Mouse (Mus musculus): Measurements from ENCODE around the gene Enox1. TPM values are rescaled to one million over a fixed set of nuclear protein-coding genes. Genes with fewer than 3 reads are reported as not detected.

Gene Enox1
- polyA plus RNA-seq, 1 experiment from 2014 or later: 19.4 TPM

GRCm38 (mm10) chr14:77506341-77506740, 349.8 kb downstream of the Enox1 start:
- Histone ChIP-seq H3K9ac (no peak overlapping the region), H3K4me1 (no peaks in the 10 kb centered on the region), H3K9me3 (no peaks in the 10 kb centered on the region), H3K27ac (no peak overlapping the region), H3K4me3 (no peak overlapping the region), H3K36me3 (no peaks in the 10 kb centered on the region), H3K27me3 (no peaks in the 10 kb centered on the region), H3K4me2 (no peak overlapping the region)
- 70% methylated on average over 9 of the region's 9 CpGs for WGBS
- no peak for ATAC-seq (ENCODE audit: insufficient number of reproducible peaks, low FRiP score, low TSS enrichment, low read depth)

- Histone ChIP-seq H3K4me1 (no peaks in the 10 kb centered on the region), H3K36me3 (no peaks in the 10 kb centered on the region), H3K27ac (no peak overlapping the region), H3K4me2 (no peak overlapping the region), H3K9me3 (no peaks in the 10 kb centered on the region), H3K27me3 (no peaks in the 10 kb centered on the region), H3K9ac (no peak overlapping the region), H3K4me3 (no peak overlapping the region)
- WGBS: 79% methylated on average over 12 of the region's 12 CpGs
- no peak for ATAC-seq (ENCODE audit: insufficient number of reproducible peaks, low FRiP score, low TSS enrichment, low read depth)
Measured at GRCm38 (mm10) chr14:77508036-77508435, 351.5 kb downstream of the Enox1 start.

GRCm38 (mm10) chr14:77509042-77509441, 352.5 kb downstream of the Enox1 start:
- ATAC-seq (ENCODE audit: insufficient number of reproducible peaks, low FRiP score, low TSS enrichment, low read depth): no peak
- Histone ChIP-seq H3K4me3 (no peak overlapping the region), H3K36me3 (no peaks in the 10 kb centered on the region), H3K9ac (no peak overlapping the region), H3K4me1 (no peaks in the 10 kb centered on the region), H3K9me3 (no peaks in the 10 kb centered on the region), H3K4me2 (no peak overlapping the region), H3K27me3 (no peaks in the 10 kb centered on the region), H3K27ac (no peak overlapping the region)
- 78% methylated on average over 6 of the region's 6 CpGs for WGBS

- no peak for ATAC-seq (ENCODE audit: insufficient number of reproducible peaks, low FRiP score, low TSS enrichment, low read depth)
- H3K4me3 ChIP-seq: no peak overlapping the region
- H3K4me2 ChIP-seq: no peak overlapping the region
- H3K27ac ChIP-seq: no peak overlapping the region
- H3K27me3 ChIP-seq: no peaks in the 10 kb centered on the region
- H3K9ac ChIP-seq: no peak overlapping the region
- H3K4me1 ChIP-seq: no peaks in the 10 kb centered on the region
- no peaks in the 10 kb centered on the region for H3K36me3 ChIP-seq
- H3K9me3 ChIP-seq: no peaks in the 10 kb centered on the region
- WGBS: 35% methylated on average over 3 of the region's 3 CpGs
Measured at GRCm38 (mm10) chr14:77509924-77510323, 353.4 kb downstream of the Enox1 start.

DNA sequence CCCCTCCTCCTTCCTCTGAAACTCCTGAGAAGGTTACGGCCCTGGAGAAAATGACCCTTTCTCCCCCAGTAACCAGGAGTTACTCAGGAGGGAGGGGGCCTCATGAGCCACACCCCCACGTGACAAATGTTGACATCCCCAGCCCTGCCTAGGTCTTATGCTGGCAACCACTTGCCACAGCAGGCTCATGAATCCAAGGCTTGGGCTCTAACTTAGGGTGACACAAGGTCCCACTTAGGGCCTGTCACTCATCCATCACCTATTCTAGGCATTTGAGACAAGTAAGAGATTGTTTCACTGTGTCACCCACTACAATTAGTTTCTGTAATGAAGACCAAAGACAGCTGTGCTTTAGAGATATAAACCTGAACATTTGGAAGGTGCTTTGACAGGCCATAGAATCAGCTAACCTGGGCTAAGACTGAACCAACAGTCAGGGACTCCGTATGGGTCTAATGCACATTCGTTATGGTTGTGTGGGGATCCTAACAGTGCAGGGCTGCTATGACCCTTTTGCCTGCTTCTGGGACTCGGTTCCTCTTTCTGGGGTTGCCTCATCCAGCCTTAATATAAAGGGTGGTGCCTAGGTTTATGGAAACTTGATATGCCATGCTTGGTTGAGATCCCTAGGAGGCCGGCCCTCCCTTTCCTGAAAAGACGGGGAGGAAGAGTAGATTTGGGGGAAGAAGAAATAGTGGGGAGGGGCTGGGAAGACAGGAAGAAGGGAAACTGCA, 354.7 kb downstream of the Enox1 start:
- Histone ChIP-seq H3K9ac (no peak overlapping the region), H3K4me3 (no peak overlapping the region), H3K9me3 (no peaks in the 10 kb centered on the region), H3K36me3 (no peaks in the 10 kb centered on the region), H3K4me1 (no peaks in the 10 kb centered on the region), H3K27ac (no peak overlapping the region), H3K27me3 (no peaks in the 10 kb centered on the region), H3K4me2 (no peak overlapping the region)
- no peak for ATAC-seq (ENCODE audit: insufficient number of reproducible peaks, low FRiP score, low TSS enrichment, low read depth)
- 73% methylated on average over 7 of the region's 7 CpGs for WGBS

- no peak overlapping the region for H3K4me3 ChIP-seq
- no peaks in the 10 kb centered on the region for H3K9me3 ChIP-seq
- H3K9ac ChIP-seq: no peak overlapping the region
- H3K36me3 ChIP-seq: no peaks in the 10 kb centered on the region
- no peaks in the 10 kb centered on the region for H3K27me3 ChIP-seq
- H3K4me2 ChIP-seq: no peak overlapping the region
- H3K4me1 ChIP-seq: no peaks in the 10 kb centered on the region
- H3K27ac ChIP-seq: no peak overlapping the region
- 73% methylated on average over 4 of the region's 4 CpGs for WGBS
- no peak for ATAC-seq (ENCODE audit: insufficient number of reproducible peaks, low FRiP score, low TSS enrichment, low read depth)
Measured at GRCm38 (mm10) chr14:77518017-77518416, 361.5 kb downstream of the Enox1 start.

DNA sequence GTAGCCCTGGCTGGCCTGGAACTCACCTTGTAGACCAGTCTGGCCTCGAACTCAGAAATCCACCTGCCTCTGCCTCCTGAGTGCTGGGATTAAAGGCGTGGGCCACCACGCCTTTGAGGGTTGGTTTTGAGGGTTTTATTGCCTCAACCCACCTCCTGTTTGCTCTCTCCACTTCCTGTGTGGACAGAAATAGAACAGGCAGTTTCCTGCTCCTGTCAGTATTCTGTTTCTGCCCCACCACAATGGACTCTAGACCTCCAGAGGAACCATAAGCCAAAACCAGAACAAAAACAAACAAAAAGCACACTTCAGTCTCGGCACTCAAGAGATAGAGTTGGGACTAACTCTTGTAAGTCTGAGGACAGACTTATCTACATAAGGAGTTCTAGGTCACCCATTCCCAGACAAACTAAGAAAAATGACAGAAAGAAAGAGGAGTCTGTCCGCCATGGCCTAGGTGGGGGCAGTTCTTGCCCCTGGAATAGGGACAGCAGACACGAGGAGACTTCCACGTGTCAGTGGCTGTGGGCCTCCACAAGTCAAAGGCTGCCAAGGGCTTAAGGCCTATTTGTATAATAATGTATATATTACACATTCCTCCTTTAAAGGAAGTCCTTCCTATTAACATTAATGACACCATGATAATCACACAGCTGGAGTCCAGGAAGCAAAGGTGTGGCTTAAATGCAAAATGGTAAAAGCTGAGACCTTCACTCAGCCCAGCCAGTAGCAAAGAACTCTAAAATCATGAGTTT, 362.6 kb downstream of the Enox1 start:
- H3K4me3 ChIP-seq: no peak overlapping the region
- H3K9ac ChIP-seq: no peak overlapping the region
- ATAC-seq (ENCODE audit: insufficient number of reproducible peaks, low FRiP score, low TSS enrichment, low read depth): no peak
- H3K27me3 ChIP-seq: no peaks in the 10 kb centered on the region
- no peaks in the 10 kb centered on the region for H3K9me3 ChIP-seq
- no peaks in the 10 kb centered on the region for H3K4me1 ChIP-seq
- H3K27ac ChIP-seq: no peak overlapping the region
- WGBS: 69% methylated on average over 7 of the region's 7 CpGs
- H3K36me3 ChIP-seq: no peaks in the 10 kb centered on the region
- no peak overlapping the region for H3K4me2 ChIP-seq

DNA sequence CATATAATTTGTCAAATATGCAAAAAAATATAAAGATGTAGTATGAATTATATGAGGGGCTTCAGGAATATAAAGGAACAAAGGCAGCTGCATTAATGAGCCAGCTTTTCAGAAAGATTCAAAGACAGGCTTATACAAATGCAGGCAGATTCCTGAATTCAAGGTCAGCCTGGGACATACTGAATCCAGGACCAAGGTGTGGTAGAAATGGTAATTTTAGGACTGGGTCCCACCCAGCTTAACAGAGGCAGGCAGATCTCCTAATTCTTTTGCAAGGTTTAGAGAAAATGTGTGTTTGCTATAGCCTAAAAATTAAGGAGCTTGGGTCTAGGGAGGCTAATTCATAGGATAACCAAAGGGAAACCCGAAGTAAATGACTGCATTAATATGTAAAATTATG, 363.1 kb downstream of the Enox1 start:
- no peak for ATAC-seq (ENCODE audit: insufficient number of reproducible peaks, low FRiP score, low TSS enrichment, low read depth)
- Histone ChIP-seq H3K4me2 (no peak overlapping the region), H3K9me3 (no peaks in the 10 kb centered on the region), H3K4me1 (no peaks in the 10 kb centered on the region), H3K27me3 (no peaks in the 10 kb centered on the region), H3K36me3 (no peaks in the 10 kb centered on the region), H3K4me3 (no peak overlapping the region), H3K27ac (no peak overlapping the region), H3K9ac (no peak overlapping the region)
- WGBS: 75% methylated on average over 1 of the region's 1 CpGs

DNA sequence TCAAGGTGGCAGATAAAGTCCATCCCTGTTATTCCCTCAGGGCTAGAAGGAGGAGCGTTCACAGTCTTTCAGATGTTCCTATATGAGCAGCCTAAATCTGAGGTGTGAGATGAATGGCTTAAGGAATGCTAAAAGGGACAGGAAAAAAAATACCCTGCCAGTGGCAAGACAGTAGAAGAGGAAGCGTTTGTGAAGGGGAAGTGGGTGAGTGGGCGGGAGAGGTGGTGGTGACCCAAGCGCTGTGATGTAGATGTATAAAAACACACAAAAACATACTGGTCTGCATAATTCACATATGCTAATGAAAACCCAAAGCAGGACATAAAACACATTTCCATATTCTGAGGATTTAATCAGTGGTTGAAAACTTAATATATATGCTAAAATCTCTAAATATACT, 367.7 kb downstream of the Enox1 start:
- no peak for ATAC-seq (ENCODE audit: insufficient number of reproducible peaks, low FRiP score, low TSS enrichment, low read depth)
- Histone ChIP-seq H3K9me3 (no peaks in the 10 kb centered on the region), H3K36me3 (no peaks in the 10 kb centered on the region), H3K9ac (no peak overlapping the region), H3K4me2 (no peak overlapping the region), H3K4me3 (no peak overlapping the region), H3K27ac (no peak overlapping the region), H3K4me1 (no peaks in the 10 kb centered on the region), H3K27me3 (no peaks in the 10 kb centered on the region)
- WGBS: 82% methylated on average over 4 of the region's 4 CpGs

GRCm38 (mm10) chr14:77526262-77526661, 369.7 kb downstream of the Enox1 start:
- Histone ChIP-seq H3K27me3 (no peaks in the 10 kb centered on the region), H3K4me1 (no peaks in the 10 kb centered on the region), H3K36me3 (no peaks in the 10 kb centered on the region), H3K4me2 (no peak overlapping the region), H3K27ac (no peak overlapping the region), H3K4me3 (no peak overlapping the region), H3K9me3 (no peaks in the 10 kb centered on the region), H3K9ac (no peak overlapping the region)
- no peak for ATAC-seq (ENCODE audit: insufficient number of reproducible peaks, low FRiP score, low TSS enrichment, low read depth)
- 87% methylated on average over 1 of the region's 1 CpGs for WGBS

DNA sequence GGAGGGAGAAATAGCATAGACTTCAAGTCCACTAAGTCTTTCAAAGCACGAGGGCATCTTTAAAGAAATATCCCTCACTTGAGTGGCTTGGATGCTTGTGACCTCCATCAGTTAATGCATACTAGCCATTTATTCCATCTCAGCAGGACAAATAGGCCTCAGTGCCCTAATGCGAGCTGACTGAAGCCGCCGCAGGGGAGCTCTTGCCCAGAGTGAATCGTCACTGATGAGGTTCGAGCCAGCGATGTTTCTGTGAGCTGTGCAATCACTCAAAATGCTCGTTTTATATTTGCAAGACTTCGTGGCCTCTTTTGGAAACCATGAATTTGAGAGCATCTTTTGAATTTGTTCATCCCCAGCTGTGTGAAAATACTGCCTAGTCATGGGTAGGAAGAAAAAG, 372.6 kb downstream of the Enox1 start:
- no peak for ATAC-seq (ENCODE audit: insufficient number of reproducible peaks, low FRiP score, low TSS enrichment, low read depth)

GRCm38 (mm10) chr14:77529621-77530020, 373.1 kb downstream of the Enox1 start:
- H3K9ac ChIP-seq: no peak overlapping the region
- no peak overlapping the region for H3K4me3 ChIP-seq
- no peak overlapping the region for H3K27ac ChIP-seq
- 83% methylated on average over 5 of the region's 5 CpGs for WGBS
- no peaks in the 10 kb centered on the region for H3K9me3 ChIP-seq
- H3K36me3 ChIP-seq: no peaks in the 10 kb centered on the region
- ATAC-seq (ENCODE audit: insufficient number of reproducible peaks, low FRiP score, low TSS enrichment, low read depth): no peak
- H3K4me1 ChIP-seq: no peaks in the 10 kb centered on the region
- H3K27me3 ChIP-seq: no peaks in the 10 kb centered on the region
- H3K4me2 ChIP-seq: no peak overlapping the region

More for the DNA sequence above, 372.6 kb downstream of the Enox1 start:
- Histone ChIP-seq H3K27ac (no peak overlapping the region), H3K4me1 (no peaks in the 10 kb centered on the region), H3K4me3 (no peak overlapping the region), H3K27me3 (no peaks in the 10 kb centered on the region), H3K36me3 (no peaks in the 10 kb centered on the region), H3K9ac (no peak overlapping the region), H3K9me3 (no peaks in the 10 kb centered on the region), H3K4me2 (no peak overlapping the region)
- WGBS: 88% methylated on average over 9 of the region's 9 CpGs

Measured in limb, embryonic 15.5 days (tissue).